ENCODE assay signal across 7 mouse cellular contexts in the genomic region with DNA sequence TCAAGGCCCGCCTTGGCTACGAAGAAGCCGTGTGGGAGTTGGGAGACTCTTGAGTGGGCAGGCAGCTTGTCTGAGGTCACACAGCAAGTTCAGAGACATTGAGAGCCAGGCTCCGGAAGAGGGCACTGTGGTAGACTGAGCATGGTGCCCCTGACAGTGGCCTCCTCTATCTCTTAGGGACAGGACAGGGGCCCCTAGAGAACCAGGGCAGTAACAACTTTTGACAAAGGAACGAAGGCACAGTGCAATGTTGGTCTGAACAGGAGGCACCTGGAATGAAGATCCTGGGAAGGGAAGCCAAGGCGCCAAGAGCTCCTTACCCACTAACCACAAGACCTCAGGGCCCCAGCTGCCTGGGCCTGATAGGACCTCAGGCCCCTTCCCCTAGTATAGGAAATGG. TPM values are rescaled to one million over a fixed set of nuclear protein-coding genes. Genes with fewer than 3 reads are reported as not detected.
DNase-seq lines count a peak whose midpoint lies in the region; ATAC-seq lines count a peak whose summit lies in the region.

No protein-coding gene starts in this region.

- H3K27me3 ChIP-seq in lung, embryonic 15.5 days = no peaks in the 10 kb centered on the region
- no peaks in the 10 kb centered on the region for H3K27me3 ChIP-seq in forebrain, embryonic 14.5 days (replicated peaks; ENCODE audit: control insufficient read depth, insufficient read depth, low read length)
- H3K27me3 ChIP-seq in megakaryocyte, embryonic 14.5 days (replicated peaks) = no peaks in the 10 kb centered on the region

- no peak for DNase-seq in lung, postnatal 25 days (ENCODE audit: low spot score)
- DNase-seq in forebrain, embryonic 14.5 days (ENCODE audit: low spot score) = no peak
- peak; percentile 64 for DNase-seq in thymus, postnatal 14 days
- DNase-seq in gastrocnemius, postnatal 10 days = no peak
- DNase-seq in embryo, embryonic 9.5 days (ENCODE audit: extremely low spot score) = no peak

- no peak overlapping the region for H3K27ac ChIP-seq in lung, embryonic 15.5 days
- H3K27ac ChIP-seq in forebrain, embryonic 14.5 days (ENCODE audit: low read depth, low read length) = 0 out of 2 replicates have a peak overlapping the region, but pooled peaks have one; percentile 73

- no peak overlapping the region; the same call in 1 of the 2 replicates for H3K4me3 ChIP-seq in lung, embryonic 15.5 days
- H3K4me3 ChIP-seq in forebrain, embryonic 14.5 days (ENCODE audit: low read depth, low read length) = no peak overlapping the region
- H3K4me3 ChIP-seq in megakaryocyte, embryonic 14.5 days (replicated peaks) = peak overlapping the region; percentile 93

- no peak overlapping the region for H3K9ac ChIP-seq in lung, embryonic 15.5 days
- no peak overlapping the region for H3K9ac ChIP-seq in forebrain, embryonic 14.5 days (ENCODE audit: low read length)

- H3K4me2 ChIP-seq in lung, embryonic 15.5 days = no peak overlapping the region
- H3K4me2 ChIP-seq in forebrain, embryonic 14.5 days (ENCODE audit: low read length) = peak overlapping the region; percentile 30; the same call in 1 of the 2 replicates

- peak; percentile 41; the same call in 1 of the 2 replicates for ATAC-seq in lung, embryonic 15.5 days (ENCODE audit: borderline replicate concordance, extremely low read depth, low FRiP score, low TSS enrichment)
- ATAC-seq in forebrain, embryonic 14.5 days = no peak

- 74% methylated on average over 6 of the region's 6 CpGs for WGBS in lung, embryonic 15.5 days
- 85% methylated on average over 6 of the region's 6 CpGs for WGBS in forebrain, embryonic 14.5 days

- H3K4me1 ChIP-seq in lung, embryonic 15.5 days = peaks cover 50% of the 10 kb centered on the region
- H3K4me1 ChIP-seq in forebrain, embryonic 14.5 days (ENCODE audit: control insufficient read depth, insufficient read depth, low read length) = peaks cover 59% of the 10 kb centered on the region
- H3K4me1 ChIP-seq in megakaryocyte, embryonic 14.5 days = peaks cover 85% of the 10 kb centered on the region

- H3K9me3 ChIP-seq in lung, embryonic 15.5 days = no peaks in the 10 kb centered on the region
- no peaks in the 10 kb centered on the region for H3K9me3 ChIP-seq in forebrain, embryonic 14.5 days (replicated peaks; ENCODE audit: control insufficient read depth, low read length)
- no peaks in the 10 kb centered on the region for H3K9me3 ChIP-seq in megakaryocyte, embryonic 14.5 days

- H3K36me3 ChIP-seq in lung, embryonic 15.5 days = no peaks in the 10 kb centered on the region
- no peaks in the 10 kb centered on the region for H3K36me3 ChIP-seq in forebrain, embryonic 14.5 days (ENCODE audit: control insufficient read depth, insufficient read depth, low read length)
- peaks cover 51% of the 10 kb centered on the region for H3K36me3 ChIP-seq in megakaryocyte, embryonic 14.5 days (replicated peaks; ENCODE audit: low read length)

RNA-seq across cellular contexts. Expression of a gene that starts 10.5 kb away (rescaled TPM):
- polyA plus RNA-seq in lung, embryonic 15.5 days (2015; fragmentation: Nextera tagmentation; extraction: Ambion mirVana) = 35.4 and 35.6 TPM in 2 replicates
- 145 and 157 TPM in 2 replicates for polyA plus RNA-seq in forebrain, embryonic 14.5 days (2014; fragmentation: Nextera tagmentation; extraction: Ambion mirVana)
- 388 and 1,147 TPM in 2 replicates for polyA plus RNA-seq in megakaryocyte, embryonic 14.5 days (2012; ENCODE audit: insufficient read depth, low replicate concordance)
- 10 to 100 TPM; 15.6 to 18.0 TPM for total RNA-seq in gastrocnemius, postnatal 10 days (2021)

RNA-seq across cellular contexts. Expression of a gene that starts 32.5 kb away (rescaled TPM):
- polyA plus RNA-seq in lung, embryonic 15.5 days (2015; fragmentation: Nextera tagmentation; extraction: Ambion mirVana) = 4.3 and 5.2 TPM in 2 replicates
- polyA plus RNA-seq in forebrain, embryonic 14.5 days (2014; fragmentation: Nextera tagmentation; extraction: Ambion mirVana) = 1.2 TPM in 2 replicates
- 111 and 126 TPM in 2 replicates for polyA plus RNA-seq in megakaryocyte, embryonic 14.5 days (2012; ENCODE audit: insufficient read depth, low replicate concordance)
- 1 to 10 TPM in 1 of 2 experiments, under 1 TPM in 1; 0.80 to 1.2 TPM for total RNA-seq in gastrocnemius, postnatal 10 days (2021)

Comparison
In these comparisons a context has a peak if more than half of its experiments do, and no peak if none do; other contexts are left out.
1. RNA of a gene that starts 32.5 kb away (polyA plus RNA-seq): 111 to 126 TPM in megakaryocyte, embryonic 14.5 days; 4.3 to 5.2 TPM in lung, embryonic 15.5 days and 1.2 TPM in forebrain, embryonic 14.5 days; every median in the first group is over 10 times any median in the second.